Mouse (Mus musculus): ENCODE results near the gene Irs1.

- TF ChIP-seq EP300 (IDR thresholded peaks at IDR 0.05; ENCODE audit: low read depth) (no peak), CTCF (IDR thresholded peaks at IDR 0.05; ENCODE audit: low read depth) (no peak)
Measured at GRCm38 (mm10) chr1:82273529-82273928, 17.7 kb downstream of the Irs1 start.

All from liver, postnatal 0 days (tissue).